Mouse (Mus musculus): ENCODE results near the gene Pcgf2. TPM values are rescaled to one million over a fixed set of nuclear protein-coding genes. Genes with fewer than 3 reads are reported as not detected.

Pcgf2 gene
- polyA plus RNA-seq, 1 experiment from 2014 or later, result 19.7 TPM

- H3K27me3 ChIP-seq (ENCODE audit: insufficient read depth, low read length), result no peaks in the 10 kb centered on the region
- ATAC-seq (ENCODE audit: insufficient read depth) (no peak; the same call in 1 of the 2 replicates), DNase-seq (peak; percentile 75)
- peak overlapping the region; percentile 95 for H3K9ac ChIP-seq
- peak overlapping the region; percentile 99 for H3K27ac ChIP-seq (ENCODE audit: low read depth)
- TF ChIP-seq CTCF (IDR thresholded peaks at IDR 0.05; ENCODE audit: low read depth), result no peak
- no peaks in the 10 kb centered on the region for H3K9me3 ChIP-seq (ENCODE audit: low read depth, low read length)
- H3K36me3 ChIP-seq (ENCODE audit: insufficient read depth), result peaks cover 18% of the 10 kb centered on the region
- WGBS, result 13% methylated on average over 30 of the region's 30 CpGs
- peaks cover 19% of the 10 kb centered on the region for H3K4me1 ChIP-seq (ENCODE audit: insufficient read depth)
- H3K4me2 ChIP-seq, result peak overlapping the region; percentile 84
- H3K4me3 ChIP-seq (ENCODE audit: low read depth, low read length), result peak overlapping the region; percentile 93
Observed at GRCm38 (mm10) chr11:97700746-97701580, 666 bp upstream of the Pcgf2 start.

GRCm38 (mm10) chr11:97699626-97700002 is 683 bp downstream of the Pcgf2 start:
- Histone ChIP-seq H3K4me1 (ENCODE audit: insufficient read depth) (peaks cover 33% of the 10 kb centered on the region), H3K27ac (ENCODE audit: low read depth) (peak overlapping the region; percentile 99), H3K4me2 (peak overlapping the region; percentile 84), H3K27me3 (ENCODE audit: insufficient read depth, low read length) (no peaks in the 10 kb centered on the region), H3K9ac (peak overlapping the region; percentile 95), H3K36me3 (ENCODE audit: insufficient read depth) (peaks cover 7% of the 10 kb centered on the region; the same call in 1 of the 2 replicates), H3K9me3 (ENCODE audit: low read depth, low read length) (no peaks in the 10 kb centered on the region), H3K4me3 (ENCODE audit: low read depth, low read length) (peak overlapping the region; percentile 93)
- DNase-seq (peak; percentile 97), ATAC-seq (ENCODE audit: insufficient read depth) (peak; percentile 29)
- 0% methylated on average over 9 of the region's 9 CpGs for WGBS
- TF ChIP-seq CTCF (IDR thresholded peaks at IDR 0.05; ENCODE audit: low read depth), result no peak

GRCm38 (mm10) chr11:97698741-97699611 is 1.3 kb downstream of the Pcgf2 start:
- Histone ChIP-seq H3K4me3 (ENCODE audit: low read depth, low read length) (peak overlapping the region; percentile 93), H3K36me3 (ENCODE audit: insufficient read depth) (peaks cover 4% of the 10 kb centered on the region; the same call in 1 of the 2 replicates), H3K27ac (ENCODE audit: low read depth) (peak overlapping the region; percentile 99), H3K4me1 (ENCODE audit: insufficient read depth) (peaks cover 32% of the 10 kb centered on the region), H3K27me3 (ENCODE audit: insufficient read depth, low read length) (no peaks in the 10 kb centered on the region), H3K9me3 (ENCODE audit: low read depth, low read length) (no peaks in the 10 kb centered on the region), H3K4me2 (peak overlapping the region; percentile 84), H3K9ac (peak overlapping the region; percentile 95)
- under 1% methylated on average over 63 of the region's 63 CpGs for WGBS
- TF ChIP-seq CTCF (IDR thresholded peaks at IDR 0.05; ENCODE audit: low read depth), result peak; percentile 61
- DNase-seq, result peak; percentile 79
- ATAC-seq (ENCODE audit: insufficient read depth), result no peak

- no peak for ATAC-seq (ENCODE audit: insufficient read depth)
- Histone ChIP-seq H3K4me2 (peak overlapping the region; percentile 84), H3K27me3 (ENCODE audit: insufficient read depth, low read length) (no peaks in the 10 kb centered on the region), H3K4me1 (ENCODE audit: insufficient read depth) (peaks cover 31% of the 10 kb centered on the region), H3K36me3 (ENCODE audit: insufficient read depth) (peaks cover 11% of the 10 kb centered on the region; the same call in 1 of the 2 replicates), H3K4me3 (ENCODE audit: low read depth, low read length) (peak overlapping the region; percentile 93), H3K9me3 (ENCODE audit: low read depth, low read length) (no peaks in the 10 kb centered on the region), H3K27ac (ENCODE audit: low read depth) (peak overlapping the region; percentile 99), H3K9ac (peak overlapping the region; percentile 95)
- DNase-seq, result peak; percentile 62
- no peak for TF ChIP-seq CTCF (IDR thresholded peaks at IDR 0.05; ENCODE audit: low read depth)
- WGBS, result 2% methylated on average over 14 of the region's 14 CpGs
Observed at GRCm38 (mm10) chr11:97697891-97698529, 2.3 kb downstream of the Pcgf2 start.

GRCm38 (mm10) chr11:97697199-97697890 is 3.0 kb downstream of the Pcgf2 start:
- H3K4me1 ChIP-seq (ENCODE audit: insufficient read depth), result peaks cover 31% of the 10 kb centered on the region

GRCm38 (mm10) chr11:97696669-97697068 is 3.6 kb downstream of the Pcgf2 start:
- Histone ChIP-seq H3K4me1 (ENCODE audit: insufficient read depth) (peaks cover 29% of the 10 kb centered on the region), H3K9me3 (ENCODE audit: low read depth, low read length) (no peaks in the 10 kb centered on the region), H3K27me3 (ENCODE audit: insufficient read depth, low read length) (no peaks in the 10 kb centered on the region), H3K4me3 (ENCODE audit: low read depth, low read length) (no peak overlapping the region), H3K27ac (ENCODE audit: low read depth) (no peak overlapping the region), H3K9ac (no peak overlapping the region), H3K4me2 (peak overlapping the region; percentile 84; the same call in 1 of the 2 replicates), H3K36me3 (ENCODE audit: insufficient read depth) (peaks cover 25% of the 10 kb centered on the region)
- ATAC-seq (ENCODE audit: insufficient read depth) (no peak), DNase-seq (no peak)
- WGBS, result 72% methylated on average over 8 of the region's 8 CpGs
- no peak for TF ChIP-seq CTCF (IDR thresholded peaks at IDR 0.05; ENCODE audit: low read depth)

More at GRCm38 (mm10) chr11:97697199-97697890, 3.0 kb downstream of the Pcgf2 start:
- no peaks in the 10 kb centered on the region for H3K27me3 ChIP-seq (ENCODE audit: insufficient read depth, low read length)
- H3K27ac ChIP-seq (ENCODE audit: low read depth), result peak overlapping the region; percentile 99; the same call in 1 of the 2 replicates
- peaks cover 18% of the 10 kb centered on the region for H3K36me3 ChIP-seq (ENCODE audit: insufficient read depth)
- peak overlapping the region; percentile 84 for H3K4me2 ChIP-seq
- 44% methylated on average over 11 of the region's 11 CpGs for WGBS
- no peak for TF ChIP-seq CTCF (IDR thresholded peaks at IDR 0.05; ENCODE audit: low read depth)
- DNase-seq, result peak; percentile 24
- peak overlapping the region; percentile 95 for H3K9ac ChIP-seq
- H3K4me3 ChIP-seq (ENCODE audit: low read depth, low read length), result peak overlapping the region; percentile 93
- no peak for ATAC-seq (ENCODE audit: insufficient read depth)
- no peaks in the 10 kb centered on the region for H3K9me3 ChIP-seq (ENCODE audit: low read depth, low read length)

Data from lung, embryonic 14.5 days (tissue).